Mouse (Mus musculus) liver, adult 2 months (tissue): ENCODE results near the gene Fam57b.

ENCODE experiments used
- CTCF ChIP-seq: fragments of 200-500 bp; IDR thresholded peaks from 2 replicates; pipeline ENCODE4 v1.5.1; 2011; ENCODE audit warnings: low read depth, low read length, control low read depth
- POLR2A ChIP-seq: fragments of 200-500 bp; IDR thresholded peaks from 2 replicates; pipeline ENCODE4 v1.6.1; 2011; ENCODE audit warnings: low read length, control low read depth; ENCODE audit not compliant: insufficient read depth; ENCODE audit errors: extremely low read depth

- TF ChIP-seq CTCF (no peak), POLR2A (no peak)
These were observed 48.0 kb downstream of the Fam57b start for GRCm38 (mm10) chr7:126845516-126845915.
